Mouse (Mus musculus) E14TG2a.4 (cell line): Measurements from ENCODE around the gene Cdca7.

Source experiments
- CTCF ChIP-seq: conservative IDR thresholded peaks from 2 replicates; pipeline ENCODE4 v1.5.1; 2014; ENCODE audit warnings: low read length
- NANOG ChIP-seq: IDR thresholded peaks from 2 replicates; pipeline ENCODE4 v1.6.1; 2014; ENCODE audit warnings: borderline replicate concordance, low read length, mixed read lengths
- POU5F1 ChIP-seq: IDR thresholded peaks from 2 replicates; pipeline ENCODE4 v1.6.1; 2014; ENCODE audit warnings: low read length, borderline replicate concordance

DNA sequence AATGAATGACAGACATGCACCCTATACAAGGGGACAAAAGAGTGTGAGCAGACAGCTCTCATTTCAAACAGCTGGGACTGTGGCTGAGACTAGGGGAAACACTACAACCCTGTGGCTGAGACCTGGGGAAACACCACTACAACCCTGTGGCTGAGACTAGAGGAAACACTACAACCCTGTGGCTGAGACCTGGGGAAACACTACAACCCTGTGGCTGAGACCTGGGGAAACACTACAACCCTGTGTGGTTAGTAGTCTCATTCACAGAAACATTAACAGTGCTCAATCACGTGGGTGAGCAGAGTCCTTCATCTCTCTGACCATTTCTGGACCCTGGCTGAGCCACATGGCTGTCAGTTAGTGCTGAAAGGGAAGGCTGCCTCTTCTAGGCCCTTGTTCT, 59.9 kb downstream of the Cdca7 start:
- TF ChIP-seq CTCF (no peak), POU5F1 (no peak), NANOG (no peak)
